Mouse (Mus musculus): ENCODE results near the gene Aco1. TPM values are rescaled to one million over a fixed set of nuclear protein-coding genes. Genes with fewer than 3 reads are reported as not detected.

Aco1 gene
- polyA plus RNA-seq, 1 experiment from 2014 or later, result 46.2 TPM

DNA sequence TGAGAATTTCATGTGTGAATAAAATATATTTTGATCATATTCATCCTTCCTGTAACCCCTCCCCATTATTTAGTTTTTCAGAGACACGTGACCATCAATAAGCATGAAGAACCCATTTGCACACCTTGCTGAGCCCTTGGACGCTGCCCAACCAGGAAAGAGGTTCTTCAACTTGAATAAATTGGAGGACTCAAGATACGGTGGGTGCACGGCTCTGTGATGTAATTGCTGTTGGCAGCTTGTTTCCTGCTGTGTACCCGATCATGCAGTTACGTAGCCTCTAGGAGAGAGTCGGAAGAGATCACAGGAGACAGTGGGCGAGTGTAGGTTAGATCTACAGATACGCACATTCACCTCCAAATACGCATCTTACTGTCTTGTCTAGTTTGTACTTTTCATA lies 20.8 kb downstream of the Aco1 start:
- H3K4me1 ChIP-seq, result no peaks in the 10 kb centered on the region
- peaks cover 33% of the 10 kb centered on the region for H3K36me3 ChIP-seq
- H3K4me3 ChIP-seq, result no peak overlapping the region
- 91% methylated on average over 10 of the region's 10 CpGs for WGBS
- H3K27ac ChIP-seq, result no peak overlapping the region
- H3K27me3 ChIP-seq (ENCODE audit: low read depth, poor library complexity, severe bottlenecking), result no peaks in the 10 kb centered on the region
- H3K9me3 ChIP-seq (replicated peaks), result no peaks in the 10 kb centered on the region
- DNase-seq (ENCODE audit: low spot score), result no peak

DNA sequence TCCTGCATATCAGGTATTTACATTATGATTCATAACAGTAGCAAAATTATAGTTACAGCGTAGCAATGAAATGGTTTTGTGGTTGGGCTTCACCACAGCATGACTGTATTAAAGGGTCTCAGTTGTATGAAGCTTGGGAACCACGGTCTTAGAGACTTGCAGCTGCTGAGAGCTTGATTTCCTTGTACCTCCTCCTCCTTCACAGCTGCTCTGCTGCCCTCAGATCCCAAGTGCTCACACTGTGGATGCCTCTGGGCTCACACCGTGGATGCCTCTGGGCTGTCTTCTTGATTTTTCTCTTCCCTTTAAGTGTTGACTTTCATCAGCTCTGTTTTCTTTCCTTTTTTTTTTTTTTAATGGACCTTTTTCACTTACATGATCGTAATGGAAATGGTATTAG lies 28.6 kb downstream of the Aco1 start:
- no peaks in the 10 kb centered on the region for H3K9me3 ChIP-seq (replicated peaks)
- peaks cover 43% of the 10 kb centered on the region for H3K36me3 ChIP-seq
- WGBS, result 92% methylated on average over 4 of the region's 4 CpGs

DNA sequence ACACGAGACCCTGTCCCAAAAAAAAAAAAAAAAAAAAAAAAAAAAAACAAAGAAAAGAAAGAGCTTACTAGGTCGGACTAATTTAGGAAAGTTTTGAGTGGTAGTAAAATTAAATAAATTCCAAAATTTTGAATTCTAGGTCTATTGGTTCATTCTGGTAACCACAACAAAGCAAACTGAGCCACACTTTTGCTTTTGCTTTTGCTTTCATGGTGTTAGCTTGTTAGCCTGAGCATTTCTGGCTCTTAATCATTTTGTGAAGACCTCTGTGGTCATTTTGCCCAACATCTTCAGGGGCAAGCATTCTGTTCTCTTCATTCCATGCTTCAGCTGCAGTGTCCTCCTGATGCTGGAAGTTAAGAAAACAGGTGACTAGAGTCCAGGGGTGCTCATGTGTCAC lies 29.5 kb downstream of the Aco1 start:
- Histone ChIP-seq H3K9me3 (replicated peaks) (no peaks in the 10 kb centered on the region), H3K4me3 (no peak overlapping the region), H3K36me3 (peaks cover 39% of the 10 kb centered on the region), H3K4me1 (no peaks in the 10 kb centered on the region), H3K27ac (no peak overlapping the region), H3K27me3 (ENCODE audit: low read depth, poor library complexity, severe bottlenecking) (no peaks in the 10 kb centered on the region)
- WGBS, result 88% methylated on average over 2 of the region's 2 CpGs
- DNase-seq (ENCODE audit: low spot score), result no peak

More for the DNA sequence above, 28.6 kb downstream of the Aco1 start:
- H3K27me3 ChIP-seq (ENCODE audit: low read depth, poor library complexity, severe bottlenecking), result no peaks in the 10 kb centered on the region
- H3K27ac ChIP-seq, result no peak overlapping the region
- no peak overlapping the region for H3K4me3 ChIP-seq
- H3K4me1 ChIP-seq, result no peaks in the 10 kb centered on the region
- DNase-seq (ENCODE audit: low spot score), result no peak

DNA sequence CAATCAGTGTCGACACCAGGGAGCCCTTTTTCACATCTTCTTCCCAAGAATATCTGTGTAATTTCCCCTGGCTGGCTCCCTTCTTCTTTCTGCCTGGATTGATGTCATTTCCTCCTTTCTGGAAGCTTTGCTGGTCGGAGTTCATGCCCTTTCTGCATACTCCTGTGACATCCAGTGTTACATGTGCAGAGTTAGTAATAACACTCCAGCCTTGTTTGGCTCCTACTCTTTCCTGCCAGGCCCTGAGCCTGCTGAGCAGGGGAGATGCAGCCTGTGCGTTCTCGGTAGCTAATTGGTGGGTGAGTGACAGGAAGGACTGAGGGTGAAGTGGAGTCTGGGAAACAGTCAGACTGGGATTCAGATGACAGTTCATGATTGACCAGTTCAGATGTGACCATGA lies 31.4 kb downstream of the Aco1 start:
- WGBS, result 79% methylated on average over 4 of the region's 4 CpGs
- DNase-seq (ENCODE audit: low spot score), result no peak
- Histone ChIP-seq H3K27me3 (ENCODE audit: low read depth, poor library complexity, severe bottlenecking) (no peaks in the 10 kb centered on the region), H3K36me3 (peaks cover 37% of the 10 kb centered on the region), H3K27ac (no peak overlapping the region), H3K9me3 (replicated peaks) (no peaks in the 10 kb centered on the region), H3K4me3 (no peak overlapping the region), H3K4me1 (no peaks in the 10 kb centered on the region)

DNA sequence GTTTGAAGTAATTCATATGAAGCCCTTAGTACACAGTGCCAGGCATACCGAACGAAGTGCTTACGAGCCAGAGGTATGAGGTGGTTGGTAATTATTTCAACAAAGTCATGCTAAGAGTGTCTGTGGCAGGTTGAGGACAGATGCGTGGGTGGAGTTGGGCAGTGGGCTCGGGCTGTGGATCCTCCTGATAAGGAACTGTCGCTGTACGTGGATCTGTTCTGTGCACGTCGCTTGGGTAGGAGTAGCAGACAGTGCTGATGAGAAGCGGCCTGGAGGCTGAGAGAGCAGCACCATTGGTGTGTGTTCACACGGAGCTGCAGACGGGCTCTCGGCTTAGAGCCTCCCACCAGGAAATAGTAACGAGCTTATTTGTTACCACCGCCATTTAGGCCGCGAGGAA lies 35.7 kb downstream of the Aco1 start:
- no peak overlapping the region for H3K27ac ChIP-seq
- peaks cover 62% of the 10 kb centered on the region for H3K36me3 ChIP-seq
- 92% methylated on average over 17 of the region's 17 CpGs for WGBS
- no peaks in the 10 kb centered on the region for H3K4me1 ChIP-seq
- no peak overlapping the region for H3K4me3 ChIP-seq
- no peaks in the 10 kb centered on the region for H3K9me3 ChIP-seq (replicated peaks)
- DNase-seq (ENCODE audit: low spot score), result no peak
- no peaks in the 10 kb centered on the region for H3K27me3 ChIP-seq (ENCODE audit: low read depth, poor library complexity, severe bottlenecking)

DNA sequence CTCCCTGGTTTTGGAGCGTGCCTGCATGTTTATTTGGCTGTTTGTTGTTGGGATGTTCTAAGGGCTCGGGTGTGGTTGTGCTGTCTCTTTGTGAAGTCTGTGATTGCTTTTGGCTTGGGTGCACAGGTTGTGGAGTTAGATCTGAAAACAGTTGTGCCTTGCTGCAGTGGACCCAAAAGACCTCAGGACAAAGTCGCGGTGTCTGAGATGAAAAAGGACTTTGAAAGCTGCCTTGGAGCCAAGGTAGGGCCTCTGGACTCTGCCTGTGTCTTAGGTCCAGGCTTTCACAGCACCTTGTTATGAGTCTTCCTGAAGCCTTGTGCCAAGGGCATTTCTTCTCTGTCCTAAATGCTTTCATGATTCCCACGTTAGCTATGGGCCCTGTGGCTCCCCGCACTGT lies 37.2 kb downstream of the Aco1 start:
- no peak for DNase-seq (ENCODE audit: low spot score)
- Histone ChIP-seq H3K27me3 (ENCODE audit: low read depth, poor library complexity, severe bottlenecking) (no peaks in the 10 kb centered on the region), H3K36me3 (peaks cover 77% of the 10 kb centered on the region), H3K9me3 (replicated peaks) (no peaks in the 10 kb centered on the region), H3K4me1 (no peaks in the 10 kb centered on the region), H3K27ac (no peak overlapping the region), H3K4me3 (no peak overlapping the region)
- 93% methylated on average over 6 of the region's 6 CpGs for WGBS

DNA sequence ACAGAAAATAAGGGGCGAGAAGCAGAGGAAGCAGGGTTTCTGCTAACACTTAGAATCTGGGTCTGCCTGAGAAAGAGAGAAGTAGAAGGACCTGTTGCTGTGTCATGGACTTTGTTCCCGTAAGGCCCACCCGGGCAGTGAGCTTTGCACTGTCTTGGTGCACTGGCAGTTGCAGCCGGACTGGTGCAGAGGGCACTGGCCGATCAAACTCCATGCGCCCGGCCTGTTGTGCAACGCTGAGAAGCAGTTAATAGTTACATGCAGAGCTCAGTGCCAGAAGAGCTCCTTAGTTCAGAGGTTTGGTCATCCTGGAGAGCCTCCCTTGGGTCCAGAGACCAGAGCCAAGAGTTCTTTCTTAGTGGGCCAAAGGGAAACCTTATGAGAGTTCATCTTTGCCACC lies 38.8 kb downstream of the Aco1 start:
- no peak for DNase-seq (ENCODE audit: low spot score)
- WGBS, result 95% methylated on average over 8 of the region's 8 CpGs
- Histone ChIP-seq H3K4me3 (no peak overlapping the region), H3K4me1 (no peaks in the 10 kb centered on the region), H3K27me3 (ENCODE audit: low read depth, poor library complexity, severe bottlenecking) (no peaks in the 10 kb centered on the region), H3K36me3 (peaks cover 77% of the 10 kb centered on the region), H3K9me3 (replicated peaks) (no peaks in the 10 kb centered on the region), H3K27ac (no peak overlapping the region)

DNA sequence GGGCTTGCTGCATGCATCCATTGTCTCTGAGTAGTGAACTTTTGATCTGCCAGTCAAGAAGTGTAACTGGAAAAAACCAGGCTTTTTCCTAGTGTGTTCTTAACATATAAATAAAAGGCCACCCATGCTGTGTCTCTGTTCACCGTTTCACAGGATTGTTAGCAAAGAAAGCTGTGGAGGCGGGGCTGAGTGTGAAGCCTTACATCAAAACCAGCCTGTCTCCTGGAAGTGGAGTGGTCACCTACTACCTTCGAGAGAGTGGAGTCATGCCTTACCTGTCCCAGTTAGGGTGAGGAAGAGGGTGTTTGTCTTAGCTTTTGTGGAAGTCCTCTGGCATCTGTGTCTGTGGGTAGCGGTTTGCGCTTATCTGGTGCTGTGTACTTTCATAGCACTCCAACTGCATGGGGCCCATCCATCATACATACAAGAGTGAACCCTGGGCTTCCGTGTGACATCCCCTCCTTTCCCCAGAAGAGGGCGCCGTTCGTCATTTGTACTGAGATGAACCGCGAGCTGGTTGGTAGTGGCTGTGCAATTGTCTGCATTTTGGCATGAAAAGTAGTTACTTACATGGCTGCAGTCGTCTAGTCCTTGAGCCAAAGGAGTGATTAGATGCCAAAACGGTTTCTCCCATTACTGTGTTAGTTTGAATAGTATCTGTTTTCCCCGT lies 39.9 kb downstream of the Aco1 start:
- WGBS, result 51% methylated on average over 14 of the region's 14 CpGs
- DNase-seq (ENCODE audit: low spot score), result peak; percentile 74
- no peak overlapping the region for H3K4me3 ChIP-seq
- H3K36me3 ChIP-seq, result peaks cover 86% of the 10 kb centered on the region
- no peaks in the 10 kb centered on the region for H3K9me3 ChIP-seq (replicated peaks)
- no peaks in the 10 kb centered on the region for H3K27me3 ChIP-seq (ENCODE audit: low read depth, poor library complexity, severe bottlenecking)
- no peak overlapping the region for H3K27ac ChIP-seq
- H3K4me1 ChIP-seq, result no peaks in the 10 kb centered on the region

DNA sequence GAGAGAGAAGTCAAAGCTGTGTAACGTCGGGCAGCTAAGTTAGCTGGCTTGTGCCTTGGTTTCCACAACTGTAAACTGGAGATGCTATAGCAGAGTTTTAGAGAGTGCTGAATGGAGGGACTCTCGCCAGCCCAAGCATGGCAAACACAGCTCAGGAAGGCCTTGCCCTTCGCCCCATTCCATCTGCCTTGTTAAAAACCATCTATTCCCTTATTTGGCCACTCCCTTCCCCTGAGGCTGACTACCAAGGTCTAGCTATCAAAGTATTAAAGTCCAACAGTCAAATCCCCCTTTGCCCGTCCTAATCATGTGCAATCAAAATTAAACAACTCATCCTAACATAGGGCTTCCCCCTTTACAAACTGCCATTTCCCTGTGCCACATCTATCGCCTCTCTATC lies 40.9 kb downstream of the Aco1 start:
- DNase-seq (ENCODE audit: low spot score), result no peak
- no peaks in the 10 kb centered on the region for H3K27me3 ChIP-seq (ENCODE audit: low read depth, poor library complexity, severe bottlenecking)
- H3K36me3 ChIP-seq, result peaks cover 87% of the 10 kb centered on the region
- no peak overlapping the region for H3K27ac ChIP-seq
- H3K9me3 ChIP-seq (replicated peaks), result no peaks in the 10 kb centered on the region
- WGBS, result 95% methylated on average over 6 of the region's 6 CpGs
- H3K4me1 ChIP-seq, result no peaks in the 10 kb centered on the region
- no peak overlapping the region for H3K4me3 ChIP-seq

DNA sequence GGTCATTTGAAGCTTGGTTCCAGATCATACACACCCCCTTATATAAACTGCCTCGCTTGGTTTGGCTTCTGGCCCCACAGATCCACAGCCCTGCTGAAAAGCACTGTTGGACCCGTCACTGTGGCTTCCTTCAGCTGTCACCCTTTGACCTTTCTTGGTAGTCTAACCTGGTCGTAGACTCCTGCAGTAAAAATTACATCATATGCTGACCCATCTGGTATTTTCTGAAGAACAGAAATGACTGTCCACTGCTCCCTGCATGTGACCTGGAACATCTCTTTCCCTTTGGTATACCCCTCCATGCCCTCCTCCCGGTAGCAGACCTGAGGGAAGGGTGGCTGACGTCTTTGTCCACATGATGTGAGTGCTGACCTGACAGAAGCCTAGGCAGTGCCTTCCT lies 41.6 kb downstream of the Aco1 start:
- Histone ChIP-seq H3K4me1 (no peaks in the 10 kb centered on the region), H3K36me3 (peaks cover 89% of the 10 kb centered on the region), H3K4me3 (no peak overlapping the region), H3K9me3 (replicated peaks) (no peaks in the 10 kb centered on the region), H3K27ac (no peak overlapping the region), H3K27me3 (ENCODE audit: low read depth, poor library complexity, severe bottlenecking) (no peaks in the 10 kb centered on the region)
- 86% methylated on average over 5 of the region's 5 CpGs for WGBS
- no peak for DNase-seq (ENCODE audit: low spot score)

DNA sequence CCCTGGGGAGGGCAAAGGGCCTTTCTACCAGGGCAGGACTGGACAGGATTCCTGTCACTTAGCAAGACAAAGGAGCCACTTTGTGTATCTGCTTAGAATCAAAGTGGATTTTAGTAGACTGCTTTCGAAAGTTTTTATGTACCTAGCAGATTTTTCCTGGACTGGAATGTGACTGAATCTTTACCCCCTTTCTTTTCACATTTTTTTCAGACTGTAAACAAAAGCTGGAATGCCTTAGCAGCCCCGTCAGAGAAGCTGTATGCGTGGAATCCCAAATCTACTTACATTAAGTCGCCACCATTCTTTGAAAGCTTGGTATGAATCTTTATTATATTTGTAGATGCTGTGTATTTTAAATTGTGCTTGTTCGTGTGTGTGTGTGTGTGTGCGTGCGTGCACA lies 45.1 kb downstream of the Aco1 start:
- peaks cover 78% of the 10 kb centered on the region for H3K36me3 ChIP-seq
- no peaks in the 10 kb centered on the region for H3K4me1 ChIP-seq
- WGBS, result 92% methylated on average over 7 of the region's 7 CpGs
- H3K4me3 ChIP-seq, result no peak overlapping the region
- H3K27ac ChIP-seq, result no peak overlapping the region
- no peak for DNase-seq (ENCODE audit: low spot score)
- no peaks in the 10 kb centered on the region for H3K27me3 ChIP-seq (ENCODE audit: low read depth, poor library complexity, severe bottlenecking)
- H3K9me3 ChIP-seq (replicated peaks), result no peaks in the 10 kb centered on the region

DNA sequence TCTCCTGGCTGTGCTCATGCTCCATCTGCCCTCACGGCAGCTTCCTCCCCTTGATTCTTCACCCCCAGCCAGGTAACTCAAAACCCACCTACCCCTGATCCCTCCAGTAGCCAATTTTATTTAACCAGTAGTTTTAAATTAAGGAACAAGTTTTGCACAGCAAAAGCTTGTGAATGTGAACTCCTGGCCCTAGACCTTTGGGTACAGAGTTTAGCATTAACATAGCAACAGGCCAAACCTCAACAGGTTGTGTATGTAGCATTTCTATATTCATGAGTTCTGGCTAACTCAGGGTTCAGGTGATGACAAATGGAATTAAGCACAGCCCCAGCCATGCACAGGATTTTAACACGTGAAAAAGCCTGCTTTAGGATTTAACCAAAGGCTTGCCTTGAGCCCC lies 49.4 kb downstream of the Aco1 start:
- DNase-seq (ENCODE audit: low spot score), result no peak
- no peak overlapping the region for H3K4me3 ChIP-seq
- no peaks in the 10 kb centered on the region for H3K27me3 ChIP-seq (ENCODE audit: low read depth, poor library complexity, severe bottlenecking)
- H3K9me3 ChIP-seq (replicated peaks), result no peaks in the 10 kb centered on the region
- no peaks in the 10 kb centered on the region for H3K4me1 ChIP-seq
- 80% methylated on average over 2 of the region's 2 CpGs for WGBS
- no peak overlapping the region for H3K27ac ChIP-seq
- peaks cover 64% of the 10 kb centered on the region for H3K36me3 ChIP-seq

DNA sequence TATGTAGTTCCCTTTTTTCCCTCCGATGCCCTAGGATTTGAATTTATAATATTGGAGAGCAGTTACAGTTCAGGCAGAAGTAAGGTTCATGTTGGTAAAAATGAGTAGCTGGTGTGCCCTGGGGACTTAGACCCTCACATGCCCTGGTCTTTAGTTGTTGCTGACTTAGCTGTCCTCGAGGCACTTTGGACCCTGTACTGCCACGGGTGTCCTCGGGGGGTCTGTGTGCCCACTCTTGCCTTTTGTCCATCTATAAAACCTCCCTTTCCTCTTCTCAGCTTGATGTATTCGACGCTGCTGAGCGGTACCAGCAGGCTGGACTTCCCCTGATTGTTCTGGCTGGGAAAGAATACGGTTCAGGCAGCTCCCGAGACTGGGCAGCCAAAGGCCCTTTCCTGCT lies 50.6 kb downstream of the Aco1 start:
- Histone ChIP-seq H3K4me3 (no peak overlapping the region), H3K27me3 (ENCODE audit: low read depth, poor library complexity, severe bottlenecking) (no peaks in the 10 kb centered on the region), H3K36me3 (peaks cover 63% of the 10 kb centered on the region), H3K27ac (no peak overlapping the region), H3K4me1 (no peaks in the 10 kb centered on the region), H3K9me3 (replicated peaks) (no peaks in the 10 kb centered on the region)
- DNase-seq (ENCODE audit: low spot score), result no peak
- 84% methylated on average over 9 of the region's 9 CpGs for WGBS

DNA sequence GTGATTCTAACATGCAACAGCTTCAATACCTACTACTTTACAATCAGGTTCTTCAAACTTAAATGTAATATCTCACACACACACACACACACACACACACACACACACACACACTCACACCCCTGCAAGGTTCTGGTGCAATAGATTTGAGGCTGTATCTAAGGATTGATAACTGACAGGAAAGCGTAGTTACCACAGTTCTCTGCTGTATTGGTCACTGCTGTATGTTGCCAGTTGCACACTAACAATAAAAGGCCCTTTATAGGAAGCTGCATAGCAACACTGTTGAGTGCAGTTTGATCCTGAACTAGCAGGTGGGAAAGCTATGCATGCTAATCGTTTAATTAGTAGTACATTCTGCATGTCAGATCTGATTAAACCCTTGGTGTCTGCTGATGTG lies 52.5 kb downstream of the Aco1 start:
- Histone ChIP-seq H3K4me3 (no peak overlapping the region), H3K36me3 (peaks cover 53% of the 10 kb centered on the region), H3K27ac (no peak overlapping the region), H3K27me3 (ENCODE audit: low read depth, poor library complexity, severe bottlenecking) (no peaks in the 10 kb centered on the region), H3K9me3 (replicated peaks) (no peaks in the 10 kb centered on the region), H3K4me1 (no peaks in the 10 kb centered on the region)
- 92% methylated on average over 2 of the region's 2 CpGs for WGBS
- no peak for DNase-seq (ENCODE audit: low spot score)
